Mouse (Mus musculus) hindbrain, postnatal 0 days (tissue): ENCODE results near the gene Nfia. TPM values are rescaled to one million over a fixed set of nuclear protein-coding genes. Genes with fewer than 3 reads are reported as not detected.
A peak's percentile ranks its signal among the peaks of the same experiment; 100 is the strongest.

ENCODE experiments used
- ATAC-seq: fragments of 200-750 bp; cut with Nextera tagmentation; 2 replicates; pipeline ENCODE4 v1.8.0; 2017; ENCODE audit warnings: mild to moderate bottlenecking, moderate TSS enrichment, moderate library complexity
- DNase-seq: peaks from one replicate; pipeline ENCODE4 v3.0.0-alpha.2; 2015; ENCODE audit warnings: low spot score
- H3K27ac ChIP-seq: fragments of 300-500 bp; sonication (generic); 2 replicates; pipeline ENCODE4 v1.5.1; 2014; ENCODE audit warnings: mild to moderate bottlenecking
- H3K27me3 ChIP-seq: fragments of 300-500 bp; sonication (generic); 2 replicates; pipeline ENCODE4 v1.6.1; 2014; ENCODE audit warnings: low read length, mixed read lengths; ENCODE audit not compliant: insufficient read depth
- H3K36me3 ChIP-seq: fragments of 300-500 bp; sonication (generic); 2 replicates; pipeline ENCODE4 v1.6.1; 2014; ENCODE audit warnings: low read length, mixed read lengths; ENCODE audit not compliant: insufficient read depth
- H3K4me1 ChIP-seq: fragments of 300-500 bp; sonication (generic); 2 replicates; pipeline ENCODE4 v1.6.1; 2014; ENCODE audit warnings: antibody characterized with exemption, low read length, mixed read lengths; ENCODE audit not compliant: insufficient read depth
- H3K4me2 ChIP-seq: fragments of 300-500 bp; sonication (generic); 2 replicates; pipeline ENCODE4 v1.6.1; 2014; ENCODE audit warnings: low read depth, mild to moderate bottlenecking, low read length, moderate library complexity, mixed read lengths
- H3K4me3 ChIP-seq: fragments of 300-500 bp; sonication (generic); 2 replicates; pipeline ENCODE4 v1.5.1; 2014; ENCODE audit warnings: low read length
- H3K9ac ChIP-seq: fragments of 300-500 bp; sonication (generic); replicated peaks from 2 replicates; pipeline ENCODE4 v1.6.1; 2014; ENCODE audit warnings: mild to moderate bottlenecking, low read length, moderate library complexity, mixed read lengths
- H3K9me3 ChIP-seq: fragments of 300-500 bp; sonication (generic); 2 replicates; pipeline ENCODE4 v1.6.1; 2016; ENCODE audit warnings: low read length, mixed read lengths
- CTCF ChIP-seq: IDR thresholded peaks from 2 replicates; pipeline ENCODE4 v1.5.1; 2016; ENCODE audit warnings: antibody characterized with exemption, control low read depth, low read depth
- WGBS: fragments of 180-500 bp; shearing (Covaris S2); extraction: QIAGEN DNeasy Blood & Tissue Kit; methylation state at CpG from one replicate; pipeline ENCODE4 v1.1.7; 2014; 5-methylcytosine and 5-hydroxymethylcytosine counted together
- polyA plus RNA-seq: library from polyadenylated mRNA; unstranded; fragments of >200 nt; fragmentation: Nextera tagmentation; extraction: Ambion mirVana; gene quantifications from 2 replicates; pipeline ENCODE4 v1.2.1, GENCODE M21; 2015
- total RNA-seq: library from RNA; depleted of rRNA; stranded (reverse); fragments of >200 nt; gene quantifications from 2 replicates; pipeline ENCODE4 v1.2.3, GENCODE M21; 2014

Gene Nfia
- total and polyA plus RNA-seq, 2 experiments from 2014 or later: 71.0 to 97.2 TPM

GRCm38 (mm10) chr4:98106445-98107092, 334.0 kb downstream of the Nfia start:
- H3K9me3 ChIP-seq: no peaks in the 10 kb centered on the region
- no peak for TF ChIP-seq CTCF
- no peak overlapping the region for H3K9ac ChIP-seq
- 24% methylated on average over 14 of the region's 14 CpGs for WGBS
- no peak for ATAC-seq
- peak; percentile 39 for DNase-seq
- H3K27ac ChIP-seq: peak overlapping the region; percentile 38
- peaks cover 24% of the 10 kb centered on the region for H3K4me1 ChIP-seq
- no peaks in the 10 kb centered on the region for H3K36me3 ChIP-seq
- no peak overlapping the region for H3K4me3 ChIP-seq
- H3K4me2 ChIP-seq: peak overlapping the region; percentile 19; the same call in 1 of the 2 replicates
- no peaks in the 10 kb centered on the region for H3K27me3 ChIP-seq

- H3K4me2 ChIP-seq: no peak overlapping the region
- no peak overlapping the region for H3K27ac ChIP-seq
- H3K9me3 ChIP-seq: no peaks in the 10 kb centered on the region
- DNase-seq (no peak), ATAC-seq (no peak)
- 10% methylated on average over 4 of the region's 4 CpGs for WGBS
- no peak for TF ChIP-seq CTCF
- H3K27me3 ChIP-seq: no peaks in the 10 kb centered on the region
- no peak overlapping the region for H3K9ac ChIP-seq
- H3K4me3 ChIP-seq: no peak overlapping the region
- H3K4me1 ChIP-seq: peaks cover 19% of the 10 kb centered on the region
- no peaks in the 10 kb centered on the region for H3K36me3 ChIP-seq
Observed at GRCm38 (mm10) chr4:98107093-98107453, 334.5 kb downstream of the Nfia start.

- no peaks in the 10 kb centered on the region for H3K27me3 ChIP-seq
- H3K9ac ChIP-seq: no peak overlapping the region
- no peaks in the 10 kb centered on the region for H3K36me3 ChIP-seq
- 8% methylated on average over 9 of the region's 9 CpGs for WGBS
- TF ChIP-seq CTCF: no peak
- H3K4me3 ChIP-seq: no peak overlapping the region
- peak overlapping the region; percentile 74 for H3K27ac ChIP-seq
- no peak for ATAC-seq
- peaks cover 14% of the 10 kb centered on the region for H3K4me1 ChIP-seq
- peak overlapping the region; percentile 16 for H3K4me2 ChIP-seq
- no peak for DNase-seq
- H3K9me3 ChIP-seq: no peaks in the 10 kb centered on the region
Observed at GRCm38 (mm10) chr4:98107936-98108675, 335.6 kb downstream of the Nfia start.

- Histone ChIP-seq H3K4me2 (peak overlapping the region; percentile 16), H3K9me3 (no peaks in the 10 kb centered on the region), H3K36me3 (no peaks in the 10 kb centered on the region), H3K4me3 (no peak overlapping the region), H3K27me3 (no peaks in the 10 kb centered on the region), H3K4me1 (peaks cover 14% of the 10 kb centered on the region), H3K27ac (peak overlapping the region; percentile 74), H3K9ac (no peak overlapping the region)
- ATAC-seq: peak; percentile 93
- DNase-seq: peak; percentile 79
- WGBS: 13% methylated on average over 4 of the region's 4 CpGs
- TF ChIP-seq CTCF: no peak
Observed at GRCm38 (mm10) chr4:98108676-98109016, 336.1 kb downstream of the Nfia start.

GRCm38 (mm10) chr4:98109064-98109463, 336.5 kb downstream of the Nfia start:
- 12% methylated on average over 7 of the region's 7 CpGs for WGBS
- no peak overlapping the region for H3K4me2 ChIP-seq
- no peak overlapping the region for H3K4me3 ChIP-seq
- H3K27ac ChIP-seq: peak overlapping the region; percentile 74
- no peak overlapping the region for H3K9ac ChIP-seq
- TF ChIP-seq CTCF: peak; percentile 70
- DNase-seq (peak; percentile 80), ATAC-seq (peak; percentile 69)
- no peaks in the 10 kb centered on the region for H3K27me3 ChIP-seq
- H3K4me1 ChIP-seq: peaks cover 13% of the 10 kb centered on the region
- no peaks in the 10 kb centered on the region for H3K36me3 ChIP-seq
- H3K9me3 ChIP-seq: no peaks in the 10 kb centered on the region

- ATAC-seq: no peak
- H3K27ac ChIP-seq: no peak overlapping the region
- WGBS: 79% methylated on average over 4 of the region's 4 CpGs
Observed at GRCm38 (mm10) chr4:98109911-98110310, 337.4 kb downstream of the Nfia start.

More at GRCm38 (mm10) chr4:98109911-98110310, 337.4 kb downstream of the Nfia start:
- DNase-seq: no peak
- Histone ChIP-seq H3K27me3 (no peaks in the 10 kb centered on the region), H3K9me3 (no peaks in the 10 kb centered on the region), H3K4me3 (no peak overlapping the region), H3K9ac (no peak overlapping the region), H3K4me1 (peaks cover 11% of the 10 kb centered on the region), H3K36me3 (no peaks in the 10 kb centered on the region), H3K4me2 (no peak overlapping the region)
- no peak for TF ChIP-seq CTCF
